Mouse (Mus musculus) left cerebral cortex, postnatal 4 days (tissue): ENCODE data around the gene Il9r. TPM values are rescaled to one million over a fixed set of nuclear protein-coding genes. Genes with fewer than 3 reads are reported as not detected.
A peak's percentile ranks its signal among the peaks of the same experiment; 100 is the strongest.

ENCODE experiments used
- DNase-seq: peaks from one replicate; pipeline ENCODE4 v3.0.0-alpha.2; 2022
- intact Hi-C: fragments of 180-260 bp; cut with DNase I; formaldehyde crosslinking; loops from one replicate; pipeline ENCODE4 v1.15.1; 2025
- total RNA-seq, 2 experiments: library from RNA; stranded (reverse); gene quantifications; 2 replicates each; pipeline ENCODE4 v1.2.3; 2021

The Il9r gene
- total RNA-seq = not detected

GRCm38 (mm10) chr11:32200075-32200601 lies at the start of gene Il9r:
Gene Il9r, minus strand, starts transcription at chr11:32200279.
- DNase-seq = no peak
- intact Hi-C loops = no loop called here

- intact Hi-C loops = no loop called here
- no peak for DNase-seq
Measured at GRCm38 (mm10) chr11:32248350-32248749, 48.3 kb upstream of the Il9r start.

- no peak for DNase-seq
- intact Hi-C loops = no loop called here
Measured at GRCm38 (mm10) chr11:32247068-32247467, 47.0 kb upstream of the Il9r start.

DNA sequence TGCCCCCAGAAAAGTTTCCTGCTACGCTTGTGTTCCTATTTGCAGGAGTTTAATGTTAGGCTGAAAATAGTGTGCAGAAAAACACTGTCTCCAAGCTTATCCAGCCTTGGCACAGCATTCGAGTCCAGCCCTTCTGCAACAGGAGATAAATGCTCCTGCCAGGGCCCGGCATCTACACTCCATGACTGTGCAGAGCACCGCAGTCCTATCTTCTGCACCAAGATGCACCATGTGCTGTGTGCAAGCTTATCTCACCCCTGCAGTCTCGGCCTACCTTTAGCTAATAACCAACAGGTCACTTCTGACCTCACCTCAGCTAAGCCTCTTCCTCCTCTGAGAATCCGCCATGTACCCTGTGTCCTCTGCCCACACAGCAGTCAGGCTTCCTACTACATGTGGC lies 45.5 kb upstream of the Il9r start:
- intact Hi-C loops = no loop called here
- no peak for DNase-seq

GRCm38 (mm10) chr11:32244617-32245016 lies 44.5 kb upstream of the Il9r start:
- no peak for DNase-seq
- intact Hi-C loops = no loop called here

DNA sequence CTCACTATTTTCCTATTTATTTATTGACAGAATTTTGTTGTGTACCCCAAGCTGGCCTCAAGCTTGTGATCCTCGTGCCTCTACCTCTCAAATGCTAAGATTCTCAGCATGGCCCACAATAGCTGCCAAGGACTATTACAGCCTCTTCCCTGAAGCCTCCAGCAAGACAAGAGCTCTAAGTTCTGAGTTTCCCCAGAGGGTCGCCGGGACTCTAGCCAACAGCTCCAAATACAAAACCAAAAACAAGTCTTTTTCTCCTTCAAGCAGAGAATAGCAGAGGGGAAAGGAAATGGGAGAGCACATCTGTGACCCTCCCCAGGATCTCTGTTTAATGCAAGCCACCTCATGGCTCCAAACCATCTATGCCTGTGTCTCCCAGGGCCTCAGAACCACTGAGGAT lies 44.0 kb upstream of the Il9r start:
- intact Hi-C loops = no loop called here
- DNase-seq = no peak

DNA sequence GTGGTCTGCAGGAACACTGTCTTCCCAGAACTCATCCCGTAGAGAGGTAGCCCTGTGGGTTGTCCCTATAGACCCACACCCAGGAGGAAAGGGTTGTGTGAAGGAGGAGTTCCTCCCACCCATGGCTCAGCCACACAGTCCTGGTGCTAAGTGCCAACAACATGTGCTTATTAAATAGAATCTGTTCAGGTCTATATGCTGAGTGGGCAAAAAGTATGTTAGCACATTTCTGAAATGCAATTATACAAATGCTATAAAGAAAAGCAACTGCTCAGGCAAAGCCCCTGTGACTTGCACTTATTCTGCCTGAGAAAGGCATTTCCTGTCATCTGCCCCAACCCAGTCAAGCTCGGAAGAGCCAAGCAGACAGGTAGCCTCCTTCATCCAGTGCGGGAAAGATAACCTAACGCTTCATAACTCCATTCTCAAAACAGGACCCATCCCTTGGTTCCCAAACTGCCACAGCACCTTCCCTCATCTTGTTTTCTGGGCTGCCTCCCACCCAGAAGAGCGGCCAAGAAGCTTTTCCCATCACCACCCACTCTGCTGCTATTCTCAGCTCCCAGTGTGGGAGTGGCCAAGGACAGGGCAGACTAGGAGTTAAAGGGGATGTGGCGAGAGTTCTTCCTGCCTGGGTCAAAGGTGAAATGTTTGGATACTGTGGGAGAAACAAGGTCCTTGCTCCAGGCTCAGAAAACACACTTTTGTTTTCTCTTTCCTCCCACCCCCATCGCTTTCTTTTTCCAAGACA lies 43.3 kb upstream of the Il9r start:
- intact Hi-C loops = no loop called here
- no peak for DNase-seq

- no peak for DNase-seq
- intact Hi-C loops = no loop called here
Measured at GRCm38 (mm10) chr11:32242209-32242608, 42.1 kb upstream of the Il9r start.

DNA sequence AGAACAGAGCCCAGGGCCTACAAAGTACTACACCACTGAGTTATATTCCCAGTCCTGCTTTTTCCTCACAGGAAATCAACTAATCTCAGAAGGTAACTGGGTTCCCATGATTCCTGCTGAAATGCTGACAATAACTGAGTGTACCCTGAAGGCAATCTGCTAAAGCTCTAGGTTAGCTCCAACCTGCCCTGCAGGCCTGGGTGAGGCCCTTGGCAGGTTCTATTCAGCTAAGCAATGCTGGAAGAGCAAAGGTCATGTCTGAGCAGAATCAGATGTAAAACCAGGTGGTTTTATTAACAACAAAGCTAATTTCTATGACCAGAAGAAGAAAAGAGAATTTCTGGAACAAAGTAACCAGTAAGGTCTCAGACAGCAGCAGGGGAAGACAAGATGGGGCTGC lies 41.3 kb upstream of the Il9r start:
- no peak for DNase-seq
- intact Hi-C loops = no loop called here

DNA sequence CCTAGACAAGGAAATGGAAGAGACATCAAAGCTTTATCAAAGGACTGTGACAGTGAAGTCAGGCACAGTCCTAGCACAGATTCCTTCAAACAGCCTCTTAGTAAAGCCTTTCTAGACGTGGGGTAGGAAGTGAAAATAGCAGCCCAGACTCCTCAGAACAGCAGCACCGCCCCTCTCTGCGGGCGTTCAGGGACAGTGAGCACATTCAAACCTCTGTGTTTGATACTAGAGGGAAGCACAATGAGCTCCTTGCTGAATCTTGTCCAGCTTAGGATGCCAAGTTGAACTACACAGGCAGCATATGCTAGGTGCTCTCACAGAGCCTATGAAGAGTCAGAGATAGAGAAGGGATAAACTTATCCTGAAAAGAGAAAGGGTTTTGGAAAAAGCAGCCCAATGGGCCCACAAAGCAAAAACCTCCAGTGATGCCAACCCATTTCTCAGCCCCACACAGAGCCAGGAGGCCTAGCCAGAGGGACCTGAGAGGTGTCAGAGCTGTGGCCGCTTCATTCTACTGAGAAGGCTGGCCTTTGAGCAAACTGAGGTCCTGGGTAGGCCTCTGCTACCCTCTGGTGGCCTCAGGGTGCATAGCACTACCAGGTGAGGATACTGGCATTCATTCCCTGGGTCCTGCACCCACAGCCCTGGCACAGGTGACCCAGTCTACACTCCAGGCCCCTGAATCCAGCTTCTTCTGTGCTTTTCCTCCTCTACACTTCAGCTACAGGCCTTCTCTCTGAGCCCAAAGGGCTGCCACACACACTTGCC lies 38.2 kb upstream of the Il9r start:
- peak; percentile 69 for DNase-seq
- intact Hi-C loops = loop anchor here (5.0 kb wide), 1 partner anchor 56 kb away; no protein-coding TSS in a partner anchor

GRCm38 (mm10) chr11:32237411-32237795 lies 37.3 kb upstream of the Il9r start:
- no peak for DNase-seq
- intact Hi-C loops = loop anchor here (5.0 kb wide), 1 partner anchor 55 kb away; no protein-coding TSS in a partner anchor

DNA sequence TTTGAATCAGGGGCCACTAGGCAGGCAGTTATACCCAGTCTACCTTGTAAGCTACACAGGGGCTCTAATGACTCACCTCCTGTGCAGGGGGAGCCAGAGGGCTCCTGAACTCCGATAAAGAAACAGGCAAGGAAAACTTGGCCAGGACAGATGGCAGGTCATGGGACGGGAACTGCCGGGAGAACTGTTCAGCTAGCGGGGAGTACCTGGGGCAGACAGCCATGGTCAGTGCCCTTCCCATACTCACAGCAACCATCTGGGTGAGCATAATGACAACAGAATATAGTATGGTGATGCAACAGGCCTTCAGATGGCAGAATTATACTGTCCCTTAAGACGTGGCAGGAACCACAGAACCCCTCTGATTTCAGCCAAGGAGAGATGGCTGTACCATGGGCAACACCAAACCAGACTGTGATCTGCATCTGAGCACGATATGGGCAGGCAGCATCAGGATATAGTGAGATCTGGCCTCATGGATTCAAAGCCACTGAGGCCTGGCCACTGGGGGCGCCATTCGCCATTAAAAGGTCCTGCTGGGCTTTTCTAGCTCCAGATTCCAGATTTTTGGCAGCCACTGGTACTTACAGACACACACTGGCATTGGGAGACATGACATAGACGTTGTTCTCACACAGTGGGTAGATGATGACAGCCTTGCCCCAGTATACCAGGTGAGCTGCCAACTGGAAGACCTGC lies 36.8 kb upstream of the Il9r start:
- peak; percentile 78 for DNase-seq
- intact Hi-C loops = loop anchor here (5.0 kb wide), 1 partner anchor 55 kb away; no protein-coding TSS in a partner anchor

GRCm38 (mm10) chr11:32236132-32236531 lies 36.1 kb upstream of the Il9r start:
- no peak for DNase-seq
- intact Hi-C loops = loop anchor here (5.0 kb wide), 1 partner anchor 54 kb away; no protein-coding TSS in a partner anchor

DNA sequence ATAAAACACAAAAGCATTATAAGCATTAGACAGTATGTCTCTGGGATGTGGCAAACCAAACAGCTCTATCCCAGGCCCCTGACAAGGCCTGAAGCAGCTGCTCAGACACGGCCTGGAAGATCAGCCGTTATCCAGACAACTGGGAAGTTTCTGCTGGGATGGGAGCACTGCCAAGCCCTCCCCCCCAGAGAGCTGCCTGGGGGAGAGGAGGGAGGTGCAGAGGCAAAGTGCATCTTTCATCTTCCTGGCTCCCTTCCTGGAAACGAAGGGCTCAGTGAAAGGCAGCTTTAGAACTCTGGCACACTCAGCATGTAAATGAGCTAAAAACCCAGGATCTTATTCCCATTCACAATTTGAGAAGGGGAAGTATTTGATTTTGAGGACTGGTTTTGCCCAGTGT lies 35.6 kb upstream of the Il9r start:
- intact Hi-C loops = loop anchor here (5.0 kb wide), 1 partner anchor 53 kb away; no protein-coding TSS in a partner anchor
- DNase-seq = peak; percentile 93

- no peak for DNase-seq
- intact Hi-C loops = loop anchor here (5.0 kb wide), 1 partner anchor 53 kb away; no protein-coding TSS in a partner anchor
Measured at GRCm38 (mm10) chr11:32234816-32235485, 34.9 kb upstream of the Il9r start.

- DNase-seq = peak; percentile 87
- intact Hi-C loops = no loop called here
Measured at GRCm38 (mm10) chr11:32233895-32234294, 33.8 kb upstream of the Il9r start.

- intact Hi-C loops = no loop called here
- no peak for DNase-seq
Measured at GRCm38 (mm10) chr11:32232848-32233247, 32.8 kb upstream of the Il9r start.

- DNase-seq = no peak
- intact Hi-C loops = no loop called here
Measured at GRCm38 (mm10) chr11:32231125-32231524, 31.0 kb upstream of the Il9r start.

DNA sequence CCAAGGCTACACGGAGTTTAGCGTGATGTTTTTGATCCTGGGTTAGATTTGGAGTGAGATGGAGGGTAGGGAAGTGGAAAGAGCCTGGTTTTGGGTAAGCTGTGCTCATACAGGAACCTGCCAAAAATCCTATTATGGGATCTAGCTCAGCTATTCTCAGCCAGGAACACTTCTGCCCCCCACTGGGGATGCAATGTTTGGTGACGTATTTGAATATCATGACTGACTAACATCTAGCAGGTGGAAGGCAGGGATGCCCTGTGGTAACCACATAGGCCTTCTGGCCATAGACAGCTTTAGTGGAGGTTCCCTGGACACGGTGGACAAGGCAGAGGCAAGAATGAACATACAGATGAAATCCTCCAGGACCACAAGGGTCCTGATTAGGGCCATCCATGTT lies 30.1 kb upstream of the Il9r start:
- no peak for DNase-seq
- intact Hi-C loops = no loop called here

DNA sequence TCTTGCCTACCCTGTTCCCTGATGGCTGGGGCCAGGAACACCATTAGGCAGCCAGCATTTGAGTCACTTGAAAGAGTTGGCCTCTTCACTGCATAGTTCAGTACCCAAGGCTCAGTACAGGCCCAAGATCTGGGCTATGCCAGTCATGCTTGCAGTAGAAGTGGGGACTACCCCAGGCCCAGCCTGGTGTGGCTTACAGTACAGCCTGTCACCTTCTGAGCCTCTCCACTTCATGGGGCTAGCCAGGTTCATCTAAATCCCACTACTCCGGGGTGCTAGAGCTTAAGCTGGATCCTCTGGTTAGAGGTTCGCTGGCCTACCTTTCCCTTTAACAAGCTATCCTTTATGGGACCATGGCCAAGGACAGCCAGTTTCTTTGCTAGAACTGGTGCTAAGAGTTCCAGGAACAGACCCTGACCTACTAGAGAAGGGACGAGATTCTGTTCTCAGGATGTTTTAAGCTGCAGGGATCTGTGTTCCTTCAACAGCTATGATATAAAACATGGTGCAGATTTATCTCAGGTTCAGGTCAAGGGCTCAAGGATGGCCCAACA lies 28.3 kb upstream of the Il9r start:
- no peak for DNase-seq
- intact Hi-C loops = no loop called here
